Mouse (Mus musculus): ENCODE results near the gene Gigyf1.
A peak's percentile ranks its signal among the peaks of the same experiment; 100 is the strongest.

DNA sequence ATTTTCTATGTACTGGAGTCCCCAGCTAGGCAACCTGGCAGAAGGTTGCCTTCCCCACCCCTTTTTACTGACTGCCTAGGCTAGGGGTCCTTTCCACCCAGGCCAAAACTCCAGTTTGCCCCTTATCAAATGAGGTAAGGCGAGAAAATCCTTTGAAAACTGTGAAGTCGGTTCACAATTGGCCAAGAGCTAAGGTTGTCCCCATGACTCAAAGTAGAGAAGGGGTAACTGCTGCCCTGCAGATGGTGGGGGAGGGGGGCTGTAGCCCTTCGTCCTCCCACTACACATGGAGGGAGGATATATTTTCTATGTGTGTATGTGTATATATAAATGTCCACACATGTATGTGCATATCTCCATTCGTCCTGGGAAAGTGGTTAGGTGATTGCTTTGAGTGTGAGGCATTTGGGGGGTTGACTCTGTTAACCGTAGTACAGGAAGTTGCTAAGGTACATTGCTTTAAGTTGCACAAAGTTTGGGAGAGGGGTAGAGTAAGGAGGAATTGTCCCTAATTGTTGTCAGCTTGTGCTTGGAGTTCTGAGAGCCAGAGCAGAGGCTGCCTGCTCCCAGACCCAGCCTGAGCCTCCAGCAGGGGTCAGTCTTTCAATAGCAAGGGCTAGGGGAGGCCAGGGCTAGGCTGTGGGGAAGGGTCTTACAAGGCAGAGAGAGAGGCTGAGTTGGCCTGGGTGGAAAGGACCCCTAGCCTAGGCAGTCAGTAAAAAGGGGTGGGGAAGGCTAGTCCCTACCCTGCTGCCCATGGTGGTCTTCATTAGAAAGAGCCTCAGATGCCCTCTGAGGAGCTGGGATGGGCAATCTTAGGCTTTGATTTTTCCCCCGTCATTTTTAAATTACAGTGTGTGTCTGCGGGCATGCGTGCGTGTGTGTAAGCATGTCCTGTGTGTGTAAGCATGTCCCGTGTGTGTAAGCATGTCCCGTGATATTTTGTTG, 5.2 kb upstream of the Gigyf1 start:
- TF ChIP-seq EP300 (IDR thresholded peaks at IDR 0.05; ENCODE audit: low read depth) (no peak), CTCF (IDR thresholded peaks at IDR 0.05; ENCODE audit: low read depth) (peak; percentile 77)
